Mouse (Mus musculus): Measurements from ENCODE around the gene Adamts13. TPM values are rescaled to one million over a fixed set of nuclear protein-coding genes. Genes with fewer than 3 reads are reported as not detected.

Adamts13 gene
- 7.2 and 7.7 TPM in 2 replicates for polyA plus RNA-seq (2021; fragmentation: Nextera tagmentation)
- long read RNA-seq, experiment 1, partial matches to known transcripts, result 0 of 1 reads
- long read RNA-seq, experiment 1, other reads (novel, unspliced or antisense), result 0 of 1 reads
- long read RNA-seq, experiment 2, partial matches to known transcripts, result 0 of 1 reads
- long read RNA-seq, experiment 2, other reads (novel, unspliced or antisense), result 0 of 1 reads

GRCm38 (mm10) chr2:26973116-26973515 is at the start of gene Adamts13:
Gene Adamts13, plus strand, starts transcription at chr2:26973416.

GRCm38 (mm10) chr2:26933304-26934055 is 39.7 kb upstream of the Adamts13 start, which contains the start of the genes Surf4 and Stkld1:
Gene Surf4, minus strand, starts transcription at chr2:26933928.
Gene Stkld1, plus strand, starts transcription at chr2:26934047.

DNA sequence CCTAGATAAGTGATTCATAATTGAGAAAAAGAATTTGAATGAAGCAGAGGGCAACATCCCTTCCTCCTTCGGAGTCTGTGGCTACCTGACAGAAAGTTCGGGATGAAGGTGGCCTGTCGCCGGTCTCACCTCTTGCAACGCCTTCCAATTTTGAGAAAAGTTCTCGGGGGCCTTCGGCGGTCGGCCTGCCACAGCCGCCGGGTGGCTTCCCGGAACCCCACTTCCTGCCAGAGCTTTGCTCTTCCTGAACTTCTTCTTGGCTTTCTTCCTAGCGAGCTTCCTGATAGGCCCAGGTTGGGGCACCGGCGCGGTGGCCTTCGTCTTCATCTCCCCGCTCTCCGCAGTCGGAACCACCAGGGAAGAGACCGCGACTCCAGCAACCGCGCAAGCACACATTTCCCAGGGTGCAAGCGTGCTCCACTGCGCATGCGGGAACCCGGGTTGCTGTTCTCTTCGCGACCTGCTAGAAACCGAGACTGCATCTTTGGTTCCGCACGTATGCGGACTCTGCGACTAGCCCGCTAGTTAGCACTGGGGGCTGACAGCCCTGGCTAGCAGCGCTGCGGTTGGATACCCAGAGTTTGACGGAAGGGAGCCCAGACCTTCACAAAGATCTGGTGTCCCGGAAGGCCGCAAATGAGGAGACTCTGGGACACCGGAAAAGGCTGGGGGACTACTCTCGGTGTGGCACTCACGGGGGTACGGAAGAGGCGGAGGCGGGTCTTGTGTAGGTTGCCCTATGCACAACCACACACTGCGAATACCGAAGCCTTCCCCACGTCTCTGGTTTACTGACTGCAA is 9.1 kb upstream of the Adamts13 start, which contains the start of gene Rexo4:
Rexo4 (minus strand) TSS at position 464 of the 801 bp plus-strand sequence.

DNA sequence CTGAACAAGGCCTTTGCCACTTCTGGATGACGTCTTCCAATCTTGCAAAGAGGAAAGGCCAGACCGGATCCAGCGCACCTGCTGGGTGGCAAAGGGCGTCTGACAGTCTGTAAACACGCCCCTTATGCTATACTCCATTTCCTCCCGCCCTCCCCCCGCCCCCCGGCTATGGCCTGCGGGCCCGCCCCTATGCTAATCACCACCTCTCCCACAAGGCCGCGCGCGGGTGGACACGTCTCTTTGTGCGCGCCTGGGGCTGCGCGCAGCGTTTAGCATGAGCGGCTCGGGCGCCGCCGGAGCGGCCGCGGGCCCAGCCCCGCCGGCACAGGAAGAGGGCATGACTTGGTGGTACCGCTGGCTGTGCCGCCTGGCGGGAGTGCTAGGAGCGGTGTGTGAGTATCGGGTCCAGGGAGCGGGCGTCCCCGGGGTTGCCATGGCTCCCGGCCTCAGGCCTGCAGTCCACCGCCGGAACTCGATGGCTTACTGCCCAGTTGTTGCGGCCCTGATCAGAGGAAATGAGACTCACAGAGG is 36.6 kb downstream of the Adamts13 start, which contains the start of gene Cacfd1:
Cacfd1 (plus strand) TSS at position 213 of the 531 bp plus-strand sequence.

DNA sequence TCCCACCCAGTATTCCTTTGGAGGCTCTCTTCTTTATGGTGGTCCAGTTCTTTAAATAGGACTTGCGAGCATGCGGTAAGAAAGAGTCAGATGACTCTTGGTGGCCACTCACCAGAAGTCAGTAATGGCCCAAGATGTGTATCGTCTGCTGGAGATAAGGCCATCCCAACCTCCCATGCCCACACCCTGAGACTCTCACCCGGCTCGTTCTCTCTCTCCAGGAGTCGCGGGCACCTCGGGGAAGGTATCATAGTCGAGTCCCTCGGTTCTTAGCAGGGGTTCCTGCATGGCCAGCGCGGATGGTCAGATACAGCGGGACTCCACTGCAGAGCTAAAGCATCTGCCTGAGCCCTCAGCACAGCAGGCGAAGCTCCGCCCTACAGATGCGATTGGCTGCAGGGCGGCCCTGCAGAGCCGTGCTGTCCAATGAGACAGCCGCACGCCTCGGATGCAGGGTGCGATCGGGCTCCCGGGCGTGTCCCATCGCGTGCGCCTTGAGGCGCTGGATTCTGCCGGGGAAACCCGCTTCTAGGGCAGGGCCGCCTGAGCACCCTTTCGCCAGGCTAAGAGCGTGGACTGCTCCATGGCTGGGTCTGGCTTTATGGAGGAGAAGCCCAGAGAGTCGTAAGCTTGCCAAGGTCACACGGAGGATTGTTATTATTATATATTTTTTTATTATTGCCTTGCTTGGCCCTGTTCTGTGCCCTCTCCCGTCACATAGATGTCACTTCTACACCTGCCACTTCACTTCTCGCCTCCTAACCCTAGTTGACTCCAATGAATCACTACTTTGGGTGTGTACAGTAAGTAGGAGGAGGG is 54.6 kb downstream of the Adamts13 start, which contains the start of gene Slc2a6:
Slc2a6 (minus strand) TSS at position 381 of the 819 bp plus-strand sequence.

Other genes with a start within 250 kb of the Adamts13 start
- not detected in 2 replicates for gene Abo, start 108.4 kb upstream of the Adamts13 start, polyA plus RNA-seq (2021; fragmentation: Nextera tagmentation)
- 6.3 and 7.2 TPM in 2 replicates for gene Surf6, start 70.5 kb upstream of the Adamts13 start, polyA plus RNA-seq (2021; fragmentation: Nextera tagmentation)
- 49.3 and 51.7 TPM in 2 replicates for gene Med22, start 62.7 kb upstream of the Adamts13 start, polyA plus RNA-seq (2021; fragmentation: Nextera tagmentation)
- 264 and 364 TPM in 2 replicates for gene Rpl7a, start 62.7 kb upstream of the Adamts13 start, polyA plus RNA-seq (2021; fragmentation: Nextera tagmentation)
- 31.4 and 37.8 TPM in 2 replicates for gene Surf2, start 57.0 kb upstream of the Adamts13 start, polyA plus RNA-seq (2021; fragmentation: Nextera tagmentation)
- 146 and 154 TPM in 2 replicates for gene Surf1, start 56.9 kb upstream of the Adamts13 start, polyA plus RNA-seq (2021; fragmentation: Nextera tagmentation)
- 57.1 and 82.6 TPM in 2 replicates for gene Surf4, start 39.5 kb upstream of the Adamts13 start, polyA plus RNA-seq (2021; fragmentation: Nextera tagmentation)
- 0.08 and 0.23 TPM in 2 replicates for gene Stkld1, start 39.4 kb upstream of the Adamts13 start, polyA plus RNA-seq (2021; fragmentation: Nextera tagmentation)
- 33.9 and 41.7 TPM in 2 replicates for gene Rexo4, start 9.0 kb upstream of the Adamts13 start, polyA plus RNA-seq (2021; fragmentation: Nextera tagmentation)
- 50.6 and 54.3 TPM in 2 replicates for gene Cacfd1, start 36.5 kb downstream of the Adamts13 start, polyA plus RNA-seq (2021; fragmentation: Nextera tagmentation)
- 24.5 and 26.3 TPM in 2 replicates for gene Slc2a6, start 54.6 kb downstream of the Adamts13 start, polyA plus RNA-seq (2021; fragmentation: Nextera tagmentation)
- 0.20 and 0.31 TPM in 2 replicates for gene Mymk, start 98.8 kb downstream of the Adamts13 start, polyA plus RNA-seq (2021; fragmentation: Nextera tagmentation)
- 21.2 and 33.4 TPM in 2 replicates for gene Adamtsl2, start 106.0 kb downstream of the Adamts13 start, polyA plus RNA-seq (2021; fragmentation: Nextera tagmentation)
- gene Fam163b, start 169.1 kb downstream of the Adamts13 start, polyA plus RNA-seq (2021; fragmentation: Nextera tagmentation), result 69.7 and 105 TPM in 2 replicates
- 0.26 and 0.27 TPM in 2 replicates for gene Dbh, start 191.8 kb downstream of the Adamts13 start, polyA plus RNA-seq (2021; fragmentation: Nextera tagmentation)